Mouse (Mus musculus) heart, postnatal 0 days (tissue): Measurements from ENCODE around the gene Mcpt1. TPM values are rescaled to one million over a fixed set of nuclear protein-coding genes. Genes with fewer than 3 reads are reported as not detected.
"Not testable (repeated sequence)": the region's sequence is repeated elsewhere in the genome, so short reads cannot be mapped to it uniquely, and the experiment has no call there.

Source experiments
- ATAC-seq: fragments of 200-750 bp; cut with Nextera tagmentation; 2 replicates; pipeline ENCODE4 v1.8.0; 2017; ENCODE audit warnings: low read depth, moderate number of reproducible peaks, moderate library complexity; ENCODE audit not compliant: insufficient read depth
- DNase-seq: peaks from one replicate; pipeline ENCODE4 v3.0.0-alpha.2; 2016; ENCODE audit warnings: low spot score
- H3K27ac ChIP-seq: fragments of 300-500 bp; sonication (generic); 2 replicates; pipeline ENCODE4 v1.5.1; 2014; ENCODE audit warnings: low read depth, mild to moderate bottlenecking
- H3K27me3 ChIP-seq: fragments of 300-500 bp; sonication (generic); 2 replicates; pipeline ENCODE4 v1.6.1; 2014; ENCODE audit warnings: low read length, mixed read lengths; ENCODE audit not compliant: control insufficient read depth, insufficient read depth
- H3K36me3 ChIP-seq: fragments of 300-500 bp; sonication (generic); replicated peaks from 2 replicates; pipeline ENCODE4 v1.6.1; 2014; ENCODE audit warnings: low read length, mixed read lengths; ENCODE audit not compliant: control insufficient read depth, insufficient read depth
- H3K4me1 ChIP-seq: fragments of 300-500 bp; sonication (generic); 2 replicates; pipeline ENCODE4 v1.6.1; 2014; ENCODE audit warnings: antibody characterized with exemption; ENCODE audit not compliant: control insufficient read depth, insufficient read depth
- H3K4me2 ChIP-seq: fragments of 300-500 bp; sonication (generic); 2 replicates; pipeline ENCODE4 v1.6.1; 2014; ENCODE audit warnings: low read depth, mild to moderate bottlenecking, low read length, moderate library complexity
- H3K4me3 ChIP-seq: fragments of 300-500 bp; sonication (generic); 2 replicates; pipeline ENCODE4 v1.5.1; 2014; ENCODE audit warnings: low read depth, low read length
- H3K9ac ChIP-seq: fragments of 300-500 bp; sonication (generic); replicated peaks from 2 replicates; pipeline ENCODE4 v1.6.1; 2014; ENCODE audit warnings: low read depth, low read length, mixed read lengths
- H3K9me3 ChIP-seq: fragments of 300-500 bp; sonication (generic); replicated peaks from 2 replicates; pipeline ENCODE4 v1.6.1; 2016; ENCODE audit warnings: low read length; ENCODE audit not compliant: control insufficient read depth
- CTCF ChIP-seq: IDR thresholded peaks from 2 replicates; pipeline ENCODE4 v1.5.1; 2016; ENCODE audit warnings: antibody characterized with exemption, control low read depth, low read depth
- EP300 ChIP-seq: IDR thresholded peaks from 2 replicates; pipeline ENCODE4 v1.6.1; 2016; ENCODE audit warnings: antibody characterized with exemption, low read depth
- WGBS: fragments of 180-500 bp; shearing (Covaris S2); extraction: QIAGEN DNeasy Blood & Tissue Kit; methylation state at CpG from one replicate; pipeline ENCODE4 v1.1.7; 2014; 5-methylcytosine and 5-hydroxymethylcytosine counted together
- polyA plus RNA-seq: library from polyadenylated mRNA; unstranded; fragments of >200 nt; fragmentation: Nextera tagmentation; extraction: Ambion mirVana; gene quantifications from 2 replicates; pipeline ENCODE4 v1.2.1, GENCODE M21; 2015
- total RNA-seq: library from RNA; depleted of rRNA; stranded (reverse); fragments of >200 nt; gene quantifications from 2 replicates; pipeline ENCODE4 v1.2.3, GENCODE M21; 2014; ENCODE audit warnings: low replicate concordance; rRNA removed

Mcpt1 gene
- total RNA-seq = not detected in 2 replicates
- polyA plus RNA-seq = not detected in 2 replicates

- WGBS = 64% methylated on average over 3 of the region's 3 CpGs
- not testable (repeated sequence) for H3K4me1 ChIP-seq, ATAC-seq
These were observed at the start of gene Mcpt1 for GRCm38 (mm10) chr14:56017671-56018070. Gene Mcpt1 (plus strand): TSS chr14:56017971.

GRCm38 (mm10) chr14:55987464-55987863, 30.3 kb upstream of the Mcpt1 start:
- H3K4me2 ChIP-seq, ATAC-seq, H3K9me3 ChIP-seq, H3K4me3 ChIP-seq, H3K36me3 ChIP-seq, H3K27ac ChIP-seq, H3K4me1 ChIP-seq, H3K9ac ChIP-seq, H3K27me3 ChIP-seq, DNase-seq: not testable (repeated sequence)
- 38% methylated on average over 1 of the region's 3 CpGs for WGBS

More at GRCm38 (mm10) chr14:56017671-56018070, at the start of gene Mcpt1:
- H3K36me3 ChIP-seq, H3K27me3 ChIP-seq, H3K9ac ChIP-seq, H3K27ac ChIP-seq, H3K4me3 ChIP-seq, DNase-seq, H3K4me2 ChIP-seq, H3K9me3 ChIP-seq: not testable (repeated sequence)

GRCm38 (mm10) chr14:56013147-56013546, 4.6 kb upstream of the Mcpt1 start:
- ATAC-seq = no peak
- Histone ChIP-seq H3K36me3 (no peaks in the 10 kb centered on the region), H3K9me3 (no peaks in the 10 kb centered on the region), H3K27me3 (no peaks in the 10 kb centered on the region), H3K4me3 (no peak overlapping the region), H3K4me1 (no peaks in the 10 kb centered on the region), H3K27ac (no peak overlapping the region), H3K9ac (no peak overlapping the region), H3K4me2 (no peak overlapping the region)
- TF ChIP-seq CTCF = no peak
- TF ChIP-seq EP300 = no peak
- no peak for DNase-seq
- 55% methylated on average over 3 of the region's 3 CpGs for WGBS

- Histone ChIP-seq H3K27me3 (no peaks in the 10 kb centered on the region), H3K9ac (no peak overlapping the region), H3K9me3 (no peaks in the 10 kb centered on the region), H3K36me3 (no peaks in the 10 kb centered on the region), H3K27ac (no peak overlapping the region), H3K4me3 (no peak overlapping the region), H3K4me2 (no peak overlapping the region), H3K4me1 (no peaks in the 10 kb centered on the region)
- WGBS = 83% methylated on average over 2 of the region's 2 CpGs
- DNase-seq (no peak), ATAC-seq (no peak)
- TF ChIP-seq EP300 (no peak), CTCF (no peak)
These were observed 3.8 kb upstream of the Mcpt1 start for GRCm38 (mm10) chr14:56013924-56014323.

GRCm38 (mm10) chr14:56019446-56019845, 1.7 kb downstream of the Mcpt1 start:
- Histone ChIP-seq H3K9me3 (no peaks in the 10 kb centered on the region), H3K27ac (no peak overlapping the region), H3K4me2 (no peak overlapping the region), H3K36me3 (no peaks in the 10 kb centered on the region), H3K4me3 (no peak overlapping the region), H3K4me1 (no peaks in the 10 kb centered on the region), H3K27me3 (no peaks in the 10 kb centered on the region), H3K9ac (no peak overlapping the region)
- no peak for DNase-seq
- TF ChIP-seq EP300 (no peak), CTCF (no peak)
- ATAC-seq = no peak
- 50% methylated on average over 1 of the region's 1 CpGs for WGBS

- H3K4me1 ChIP-seq, H3K4me2 ChIP-seq, H3K27me3 ChIP-seq, H3K9ac ChIP-seq, DNase-seq, ATAC-seq, H3K9me3 ChIP-seq, H3K36me3 ChIP-seq, H3K4me3 ChIP-seq, H3K27ac ChIP-seq: not testable (repeated sequence)
- WGBS = 45% methylated on average over 3 of the region's 4 CpGs
These were observed 3.5 kb downstream of the Mcpt1 start for GRCm38 (mm10) chr14:56021305-56021704.

- not testable (repeated sequence) for H3K27me3 ChIP-seq, H3K36me3 ChIP-seq, H3K27ac ChIP-seq, DNase-seq, ATAC-seq, H3K9me3 ChIP-seq, H3K4me1 ChIP-seq, H3K9ac ChIP-seq, H3K4me3 ChIP-seq, H3K4me2 ChIP-seq
- 69% methylated on average over 3 of the region's 3 CpGs for WGBS
These were observed 12.6 kb downstream of the Mcpt1 start, which contains the start of gene Mcpt9 for GRCm38 (mm10) chr14:56030395-56030794. Gene Mcpt9 (minus strand): TSS chr14:56030495.
